Mouse (Mus musculus) layer of hippocampus, postnatal 25 days (tissue): ENCODE measurements at regions not wholly inside any gene's neighbourhood (a gene's known extent, or its start where the extent isn't known, plus 50 kb on each side); places are given as distances from the start of the nearest gene placed in this dataset.

Experiments
- DNase-seq, 2 experiments: peaks; one replicate each; pipeline ENCODE4 v3.0.0; 2022; ENCODE audit warnings: mixed read lengths in 2 of 2, low spot score in 1 of 2; ENCODE audit errors: extremely low spot score in 1 of 2

GRCm38 (mm10) chr11:111155023-111155422 is 89.1 kb downstream of the Kcnj2 start:
- no peak for DNase-seq

GRCm38 (mm10) chr11:111155747-111156146 is 89.8 kb downstream of the Kcnj2 start:
- DNase-seq: no peak

GRCm38 (mm10) chr11:111159299-111159698 is 93.3 kb downstream of the Kcnj2 start:
- no peak for DNase-seq

- DNase-seq: no peak
Measured at GRCm38 (mm10) chr11:111164907-111165306, 98.9 kb downstream of the Kcnj2 start.

GRCm38 (mm10) chr11:111170174-111170800 is 104.3 kb downstream of the Kcnj2 start:
- no peak for DNase-seq

- no peak for DNase-seq
Measured at GRCm38 (mm10) chr11:111173525-111173924, 107.6 kb downstream of the Kcnj2 start.

- no peak for DNase-seq
Measured at GRCm38 (mm10) chr11:111175566-111175965, 109.6 kb downstream of the Kcnj2 start.

- DNase-seq: peak in 1 of 2 experiments; percentile 13
Measured at GRCm38 (mm10) chr11:111177516-111177915, 111.6 kb downstream of the Kcnj2 start.

GRCm38 (mm10) chr11:111197422-111197821 is 131.5 kb downstream of the Kcnj2 start:
- DNase-seq: no peak

GRCm38 (mm10) chr11:111200512-111200911 is 134.5 kb downstream of the Kcnj2 start:
- no peak for DNase-seq

- no peak for DNase-seq
Measured at GRCm38 (mm10) chr11:111202780-111203179, 136.8 kb downstream of the Kcnj2 start.

- no peak for DNase-seq
Measured at GRCm38 (mm10) chr11:111210565-111210964, 144.6 kb downstream of the Kcnj2 start.

- DNase-seq: no peak
Measured at GRCm38 (mm10) chr11:111212038-111212701, 146.2 kb downstream of the Kcnj2 start.

GRCm38 (mm10) chr11:111212702-111213328 is 146.9 kb downstream of the Kcnj2 start:
- DNase-seq: no peak

- no peak for DNase-seq
Measured at GRCm38 (mm10) chr11:111215006-111215405, 149.0 kb downstream of the Kcnj2 start.

- DNase-seq: no peak
Measured at GRCm38 (mm10) chr11:111223834-111224233, 157.9 kb downstream of the Kcnj2 start.

GRCm38 (mm10) chr11:111227305-111227704 is 161.3 kb downstream of the Kcnj2 start:
- DNase-seq: no peak

GRCm38 (mm10) chr11:111236741-111237140 is 170.8 kb downstream of the Kcnj2 start:
- DNase-seq: no peak

GRCm38 (mm10) chr11:111239784-111240183 is 173.8 kb downstream of the Kcnj2 start:
- no peak for DNase-seq

- DNase-seq: no peak
Measured at GRCm38 (mm10) chr11:111252226-111252625, 186.3 kb downstream of the Kcnj2 start.

- no peak for DNase-seq
Measured at GRCm38 (mm10) chr11:111256596-111256995, 190.6 kb downstream of the Kcnj2 start.
